Mouse (Mus musculus) intestine, postnatal 0 days (tissue): ENCODE data around the gene Caskin1. TPM values are rescaled to one million over a fixed set of nuclear protein-coding genes. Genes with fewer than 3 reads are reported as not detected.

ENCODE experiments used
- ATAC-seq: fragments of 200-750 bp; cut with Nextera tagmentation; 2 replicates; pipeline ENCODE4 v1.8.0; 2017; ENCODE audit warnings: mild to moderate bottlenecking, moderate TSS enrichment, moderate library complexity
- H3K27ac ChIP-seq: fragments of 300-500 bp; sonication (generic); 2 replicates; pipeline ENCODE4 v1.5.1; 2014; ENCODE audit warnings: mild to moderate bottlenecking, low read depth, low read length, moderate library complexity
- H3K27me3 ChIP-seq: fragments of 300-500 bp; sonication (generic); replicated peaks from 2 replicates; pipeline ENCODE4 v1.6.1; 2014; ENCODE audit warnings: low read length, mixed read lengths; ENCODE audit not compliant: control insufficient read depth, insufficient read depth
- H3K36me3 ChIP-seq: fragments of 300-500 bp; sonication (generic); 2 replicates; pipeline ENCODE4 v1.6.1; 2014; ENCODE audit warnings: mild to moderate bottlenecking, moderate library complexity; ENCODE audit not compliant: control insufficient read depth, insufficient read depth
- H3K4me1 ChIP-seq: fragments of 300-500 bp; sonication (generic); replicated peaks from 2 replicates; pipeline ENCODE4 v1.6.1; 2014; ENCODE audit warnings: antibody characterized with exemption, low read length, mixed read lengths; ENCODE audit not compliant: control insufficient read depth, insufficient read depth
- H3K4me2 ChIP-seq: fragments of 300-500 bp; sonication (generic); replicated peaks from 2 replicates; pipeline ENCODE4 v1.6.1; 2014; ENCODE audit warnings: low read depth, mild to moderate bottlenecking, moderate library complexity
- H3K4me3 ChIP-seq: fragments of 300-500 bp; sonication (generic); 2 replicates; pipeline ENCODE4 v1.5.1; 2014; ENCODE audit warnings: low read depth, low read length
- H3K9ac ChIP-seq: fragments of 300-500 bp; sonication (generic); 2 replicates; pipeline ENCODE4 v1.6.1; 2014; ENCODE audit warnings: mild to moderate bottlenecking, low read depth, low read length
- H3K9me3 ChIP-seq: fragments of 300-500 bp; sonication (generic); 2 replicates; pipeline ENCODE4 v1.6.1; 2016; ENCODE audit warnings: mixed run types; ENCODE audit not compliant: control insufficient read depth
- CTCF ChIP-seq: sonication (generic); IDR thresholded peaks from 2 replicates; pipeline ENCODE4 v1.5.1; 2016; ENCODE audit warnings: low read depth, mild to moderate bottlenecking, control low read depth, antibody characterized with exemption, moderate library complexity
- WGBS: fragments of 180-500 bp; shearing (Covaris S2); extraction: QIAGEN DNeasy Blood & Tissue Kit; methylation state at CpG from one replicate; pipeline ENCODE4 v1.1.7; 2014; 5-methylcytosine and 5-hydroxymethylcytosine counted together
- polyA plus RNA-seq: library from polyadenylated mRNA; unstranded; fragments of >200 nt; fragmentation: Nextera tagmentation; extraction: Ambion mirVana; gene quantifications from 2 replicates; pipeline ENCODE4 v1.2.1, GENCODE M21; 2015

Gene Caskin1
- polyA plus RNA-seq, 1 experiment from 2014 or later, result 0.78 TPM

DNA sequence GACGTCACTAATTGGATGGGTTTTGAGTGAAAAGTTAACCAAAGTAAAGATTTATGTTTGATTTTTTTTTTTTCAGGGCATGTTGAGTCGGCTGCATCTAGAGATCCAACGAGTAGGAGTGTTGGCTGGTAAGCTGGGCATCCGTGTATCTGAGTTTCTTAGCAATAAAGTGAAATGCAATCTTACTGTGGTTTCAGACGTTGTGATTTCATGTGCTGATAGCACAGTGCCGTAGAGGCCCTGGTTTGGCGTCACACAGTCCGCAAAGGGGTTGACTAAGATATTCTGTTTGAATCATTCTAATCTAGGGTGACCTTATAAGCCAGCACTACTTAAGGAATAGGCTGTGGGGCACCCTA is 40.1 kb downstream of the Caskin1 start:
- peaks cover 8% of the 10 kb centered on the region; the same call in 1 of the 2 replicates for H3K36me3 ChIP-seq
- no peaks in the 10 kb centered on the region for H3K9me3 ChIP-seq
- TF ChIP-seq CTCF, result no peak
- peak overlapping the region; percentile 58 for H3K27ac ChIP-seq
- H3K27me3 ChIP-seq, result no peaks in the 10 kb centered on the region
- peak overlapping the region; percentile 96 for H3K4me3 ChIP-seq
- H3K4me1 ChIP-seq, result peaks cover 17% of the 10 kb centered on the region
- no peak for ATAC-seq
- H3K9ac ChIP-seq, result peak overlapping the region; percentile 51
- H3K4me2 ChIP-seq, result peak overlapping the region; percentile 74
- 0% methylated on average over 8 of the region's 8 CpGs for WGBS

GRCm38 (mm10) chr17:24529007-24529451 is 40.6 kb downstream of the Caskin1 start:
- H3K9me3 ChIP-seq, result no peaks in the 10 kb centered on the region
- peak overlapping the region; percentile 51 for H3K9ac ChIP-seq
- peak overlapping the region; percentile 96 for H3K4me3 ChIP-seq
- WGBS, result under 1% methylated on average over 4 of the region's 4 CpGs
- ATAC-seq, result no peak
- peaks cover 8% of the 10 kb centered on the region; the same call in 1 of the 2 replicates for H3K36me3 ChIP-seq
- H3K4me1 ChIP-seq, result peaks cover 17% of the 10 kb centered on the region
- H3K27ac ChIP-seq, result peak overlapping the region; percentile 58
- peak overlapping the region; percentile 74 for H3K4me2 ChIP-seq
- no peaks in the 10 kb centered on the region for H3K27me3 ChIP-seq
- TF ChIP-seq CTCF, result peak; percentile 95

- TF ChIP-seq CTCF, result no peak
- WGBS, result 20% methylated on average over 5 of the region's 5 CpGs
- Histone ChIP-seq H3K4me2 (peak overlapping the region; percentile 74), H3K9ac (no peak overlapping the region), H3K36me3 (peaks cover 8% of the 10 kb centered on the region; the same call in 1 of the 2 replicates), H3K27ac (peak overlapping the region; percentile 23; the same call in 1 of the 2 replicates), H3K4me1 (peaks cover 17% of the 10 kb centered on the region), H3K4me3 (peak overlapping the region; percentile 96), H3K27me3 (no peaks in the 10 kb centered on the region), H3K9me3 (no peaks in the 10 kb centered on the region)
- no peak for ATAC-seq
Observed at GRCm38 (mm10) chr17:24529883-24530282, 41.5 kb downstream of the Caskin1 start.

DNA sequence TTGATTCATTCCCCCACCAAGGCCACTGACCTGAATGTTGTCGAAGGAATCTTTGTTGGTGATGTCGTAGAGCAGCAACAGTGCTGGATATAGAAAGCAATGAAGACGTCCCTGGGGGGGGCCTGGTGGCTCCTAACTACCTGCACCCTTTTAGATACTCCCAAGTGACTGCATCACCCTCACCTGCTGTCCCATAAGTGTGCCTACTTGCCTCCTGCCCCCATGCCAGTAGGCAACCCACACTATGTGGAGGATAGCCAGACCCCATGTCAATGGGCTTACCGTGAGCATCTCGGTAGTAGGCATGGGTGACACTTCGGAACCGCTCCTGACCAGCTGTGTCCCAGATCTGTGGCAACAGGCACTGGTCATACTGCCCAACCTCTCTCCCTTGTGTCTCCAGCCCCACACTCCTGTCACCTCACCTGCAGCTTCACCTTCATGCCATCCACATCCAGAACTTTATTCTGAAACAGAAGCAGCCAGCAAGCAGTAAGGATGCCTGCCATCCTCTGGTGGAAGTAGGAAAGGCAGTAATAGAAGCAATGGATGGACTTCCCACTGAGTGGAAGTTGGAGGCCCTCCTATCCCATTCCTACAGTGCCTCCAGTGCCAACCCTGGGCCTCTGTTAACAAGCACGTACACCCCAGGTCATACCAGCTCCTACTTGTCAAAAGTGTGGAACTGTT is 42.1 kb downstream of the Caskin1 start:
- no peak overlapping the region for H3K9ac ChIP-seq
- peak; percentile 67 for TF ChIP-seq CTCF
- H3K36me3 ChIP-seq, result peaks cover 8% of the 10 kb centered on the region; the same call in 1 of the 2 replicates
- no peak overlapping the region for H3K4me3 ChIP-seq
- peak overlapping the region; percentile 74; the same call in 1 of the 2 replicates for H3K4me2 ChIP-seq
- 35% methylated on average over 8 of the region's 8 CpGs for WGBS
- no peak for ATAC-seq
- peak overlapping the region; percentile 4; the same call in 1 of the 2 replicates for H3K27ac ChIP-seq
- no peaks in the 10 kb centered on the region for H3K9me3 ChIP-seq
- H3K27me3 ChIP-seq, result no peaks in the 10 kb centered on the region
- H3K4me1 ChIP-seq, result peaks cover 15% of the 10 kb centered on the region

- Histone ChIP-seq H3K9me3 (no peaks in the 10 kb centered on the region), H3K9ac (no peak overlapping the region), H3K36me3 (peaks cover 8% of the 10 kb centered on the region; the same call in 1 of the 2 replicates), H3K4me3 (no peak overlapping the region), H3K27me3 (no peaks in the 10 kb centered on the region), H3K4me1 (peaks cover 15% of the 10 kb centered on the region), H3K4me2 (no peak overlapping the region), H3K27ac (no peak overlapping the region)
- WGBS, result 70% methylated on average over 3 of the region's 3 CpGs
- no peak for ATAC-seq
- TF ChIP-seq CTCF, result no peak
Observed at GRCm38 (mm10) chr17:24531064-24531463, 42.7 kb downstream of the Caskin1 start.

DNA sequence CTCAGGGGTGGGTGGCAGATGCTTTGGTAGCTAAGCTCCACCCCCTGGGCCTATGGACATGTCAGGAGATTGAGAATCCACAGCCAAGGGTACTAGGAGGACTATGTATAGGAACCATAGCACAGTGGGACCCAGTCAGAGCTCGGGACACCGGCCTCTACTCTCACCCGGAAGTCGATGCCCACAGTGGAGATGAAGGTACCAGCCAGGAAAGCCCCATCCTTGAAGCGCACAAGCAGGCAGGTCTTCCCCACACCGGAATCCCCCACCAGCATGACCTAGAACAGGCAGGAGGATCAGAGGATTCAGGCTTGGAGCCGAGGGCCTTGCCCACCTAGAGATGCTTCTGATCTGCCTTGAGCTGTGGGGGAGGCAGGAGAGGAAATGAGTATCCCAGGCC is 43.6 kb downstream of the Caskin1 start:
- Histone ChIP-seq H3K4me2 (no peak overlapping the region), H3K4me3 (no peak overlapping the region), H3K9ac (no peak overlapping the region), H3K27me3 (no peaks in the 10 kb centered on the region), H3K27ac (no peak overlapping the region), H3K9me3 (no peaks in the 10 kb centered on the region), H3K36me3 (peaks cover 8% of the 10 kb centered on the region; the same call in 1 of the 2 replicates), H3K4me1 (peaks cover 15% of the 10 kb centered on the region)
- ATAC-seq, result no peak
- TF ChIP-seq CTCF, result no peak
- 80% methylated on average over 7 of the region's 7 CpGs for WGBS
